ENCODE assay signal across 15 mouse cellular contexts in the genomic region with DNA sequence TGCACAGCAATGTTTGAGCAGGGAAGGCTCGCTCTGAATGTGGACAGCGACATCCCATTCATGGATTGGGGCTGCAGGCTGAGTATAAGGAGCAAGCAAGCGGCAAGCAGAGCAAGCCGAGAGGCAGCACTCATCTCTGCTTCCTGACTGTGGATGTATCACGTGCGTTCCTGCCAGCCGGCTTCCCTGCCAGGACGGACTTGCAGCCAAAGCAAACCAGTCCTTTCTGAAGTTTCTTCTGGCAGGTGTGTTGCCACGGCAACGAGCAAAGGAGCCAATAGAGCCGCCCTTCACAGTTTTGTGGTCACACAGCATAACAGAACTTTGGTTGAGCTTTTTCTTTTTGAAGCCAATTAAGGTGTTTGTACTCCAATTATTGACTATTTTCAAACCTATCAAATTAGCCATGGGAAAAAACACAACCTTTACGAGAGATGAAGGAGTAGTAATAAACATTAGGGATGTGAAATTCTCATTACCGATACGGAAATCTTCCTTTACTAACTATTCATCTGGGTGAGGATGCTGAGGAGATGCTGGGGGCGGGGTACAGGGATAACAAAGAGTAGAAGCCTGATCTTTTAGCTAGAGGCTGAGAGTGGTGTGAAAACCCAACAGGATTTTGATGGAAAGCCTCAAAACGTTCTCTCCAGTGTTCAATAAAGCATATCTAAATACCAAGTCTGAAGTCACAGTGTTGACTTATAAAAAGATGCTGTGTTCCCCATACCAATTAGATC. TPM values are rescaled to one million over a fixed set of nuclear protein-coding genes. Genes with fewer than 3 reads are reported as not detected.
DNase-seq lines count a peak whose midpoint lies in the region; ATAC-seq and TF ChIP-seq lines count a peak whose summit lies in the region.
"Had no signal": no experiment of that assay in that cellular context is flagged by ENCODE, and none has a peak within 500 bp of the region (broad histone marks: within the 10 kb centered on the region; RNA-seq: fewer than 3 reads in every experiment).

No protein-coding gene starts in this region.

- H3K4me2 ChIP-seq in kidney, embryonic 14.5 days (replicated peaks; ENCODE audit: low read depth, low read length), result no peak overlapping the region
- H3K4me2 ChIP-seq in midbrain, embryonic 16.5 days (ENCODE audit: low read length), result no peak overlapping the region
- no peak overlapping the region for H3K4me2 ChIP-seq in midbrain, embryonic 11.5 days
- H3K4me2 ChIP-seq: liver, embryonic 13.5 days; midbrain, embryonic 15.5 days had no signal

- no peak for ATAC-seq in kidney, embryonic 14.5 days (ENCODE audit: low FRiP score, low TSS enrichment)
- ATAC-seq in midbrain, embryonic 16.5 days, result 0 out of 2 replicates have a peak, but pooled peaks have one; percentile 32
- ATAC-seq in midbrain, embryonic 11.5 days (ENCODE audit: low FRiP score), result no peak
- ATAC-seq: intestine, embryonic 16.5 days; midbrain, embryonic 15.5 days had no signal

- TF ChIP-seq EP300 in heart, adult 2 months (IDR thresholded peaks at IDR 0.05; ENCODE audit: insufficient read depth, low read depth, low read length), result no peak

- no peak for TF ChIP-seq CTCF in heart, adult 2 months (IDR thresholded peaks at IDR 0.05)

- intact Hi-C loops in heart, adult 2 months (cut with DNase I), result no loop called here

- H3K9ac ChIP-seq in kidney, embryonic 14.5 days (ENCODE audit: low read depth, low read length), result no peak overlapping the region
- no peak overlapping the region for H3K9ac ChIP-seq in midbrain, embryonic 16.5 days (ENCODE audit: low read depth, low read length)
- H3K9ac ChIP-seq in midbrain, embryonic 11.5 days (ENCODE audit: low read length), result no peak overlapping the region
- no peak overlapping the region for H3K9ac ChIP-seq in heart, adult 2 months (ENCODE audit: low read depth, low read length)
- H3K9ac ChIP-seq: liver, embryonic 13.5 days; midbrain, embryonic 15.5 days had no signal

- DNase-seq in kidney, adult 8-10 months, result peak; percentile 11 to 20
- no peak for DNase-seq in midbrain, embryonic 11.5 days (ENCODE audit: low spot score, missing footprints)
- DNase-seq in embryonic facial prominence, embryonic 10.5 days (ENCODE audit: low spot score), result peak; percentile 30
- peak; percentile 42 for DNase-seq in lung, postnatal 36 days
- DNase-seq in heart, adult 2 months, result no peak
- DNase-seq: adrenal gland, postnatal 25 days; cerebellum, adult 11 months; embryo, embryonic 11 days; liver, embryonic 13.5 days had no signal

- no peaks in the 10 kb centered on the region for H3K36me3 ChIP-seq in kidney, embryonic 14.5 days (ENCODE audit: control insufficient read depth, insufficient read depth, low read length)
- H3K36me3 ChIP-seq in midbrain, embryonic 16.5 days (ENCODE audit: control insufficient read depth, insufficient read depth, low read length), result no peaks in the 10 kb centered on the region
- H3K36me3 ChIP-seq in midbrain, embryonic 11.5 days (ENCODE audit: control insufficient read depth, insufficient read depth, low read length), result no peaks in the 10 kb centered on the region
- H3K36me3 ChIP-seq in embryonic facial prominence, embryonic 10.5 days (replicated peaks), result no peaks in the 10 kb centered on the region
- H3K36me3 ChIP-seq in heart, adult 2 months (ENCODE audit: control insufficient read depth, insufficient read depth, low read length), result no peaks in the 10 kb centered on the region
- H3K36me3 ChIP-seq: liver, embryonic 13.5 days; midbrain, embryonic 15.5 days had no signal

- H3K4me1 ChIP-seq in kidney, embryonic 14.5 days (ENCODE audit: control insufficient read depth, insufficient read depth, low read length), result 0 out of 2 replicates have a peak, but pooled peaks cover 2% of the 10 kb centered on the region
- H3K4me1 ChIP-seq in midbrain, embryonic 16.5 days (ENCODE audit: control insufficient read depth, insufficient read depth, low read length), result no peaks in the 10 kb centered on the region
- H3K4me1 ChIP-seq in midbrain, embryonic 11.5 days (ENCODE audit: control insufficient read depth, insufficient read depth, low read length), result no peaks in the 10 kb centered on the region
- H3K4me1 ChIP-seq in embryonic facial prominence, embryonic 10.5 days, result 0 out of 2 replicates have a peak, but pooled peaks cover 5% of the 10 kb centered on the region
- H3K4me1 ChIP-seq in heart, adult 2 months (ENCODE audit: control insufficient read depth, insufficient read depth, low read length), result no peaks in the 10 kb centered on the region
- H3K4me1 ChIP-seq: liver, embryonic 13.5 days; midbrain, embryonic 15.5 days had no signal

- H3K4me3 ChIP-seq in kidney, embryonic 14.5 days (ENCODE audit: low read length), result no peak overlapping the region
- no peak overlapping the region for H3K4me3 ChIP-seq in midbrain, embryonic 16.5 days (ENCODE audit: low read depth, low read length)
- H3K4me3 ChIP-seq in midbrain, embryonic 11.5 days (ENCODE audit: low read depth, low read length), result no peak overlapping the region
- H3K4me3 ChIP-seq in embryonic facial prominence, embryonic 10.5 days, result no peak overlapping the region
- H3K4me3 ChIP-seq in heart, adult 2 months, result no peak overlapping the region
- H3K4me3 ChIP-seq: left cerebral cortex, adult 2 months; liver, embryonic 13.5 days; midbrain, embryonic 15.5 days had no signal

- H3K27me3 ChIP-seq in kidney, embryonic 14.5 days (ENCODE audit: control insufficient read depth, insufficient read depth, low read length), result no peaks in the 10 kb centered on the region
- H3K27me3 ChIP-seq in midbrain, embryonic 16.5 days (ENCODE audit: control insufficient read depth, insufficient read depth, low read depth, low read length), result no peaks in the 10 kb centered on the region
- no peaks in the 10 kb centered on the region for H3K27me3 ChIP-seq in midbrain, embryonic 11.5 days (ENCODE audit: control insufficient read depth, insufficient read depth, low read length)
- no peaks in the 10 kb centered on the region for H3K27me3 ChIP-seq in embryonic facial prominence, embryonic 10.5 days (replicated peaks; ENCODE audit: low read depth, poor library complexity, severe bottlenecking)
- no peaks in the 10 kb centered on the region for H3K27me3 ChIP-seq in heart, adult 2 months (ENCODE audit: control insufficient read depth, insufficient read depth, low read length)
- H3K27me3 ChIP-seq: liver, embryonic 13.5 days; midbrain, embryonic 15.5 days had no signal

- WGBS in kidney, embryonic 14.5 days, result 78% methylated on average over 16 of the region's 16 CpGs
- WGBS in midbrain, embryonic 16.5 days, result 72% methylated on average over 16 of the region's 16 CpGs
- 78% methylated on average over 16 of the region's 16 CpGs for WGBS in midbrain, embryonic 11.5 days
- WGBS in embryonic facial prominence, embryonic 10.5 days, result 80% methylated on average over 16 of the region's 16 CpGs
- 78% methylated on average over 16 of the region's 16 CpGs for WGBS in heart, adult 2 months

- no peak for TF ChIP-seq POLR2A in heart, adult 2 months (IDR thresholded peaks at IDR 0.05; ENCODE audit: insufficient read depth, low read depth, low read length)

- H3K27ac ChIP-seq in kidney, embryonic 14.5 days (ENCODE audit: low read depth, low read length), result no peak overlapping the region
- no peak overlapping the region for H3K27ac ChIP-seq in midbrain, embryonic 16.5 days (ENCODE audit: low read length)
- H3K27ac ChIP-seq in midbrain, embryonic 11.5 days (ENCODE audit: low read depth, low read length), result no peak overlapping the region
- no peak overlapping the region for H3K27ac ChIP-seq in embryonic facial prominence, embryonic 10.5 days (replicated peaks)
- no peak overlapping the region for H3K27ac ChIP-seq in heart, adult 2 months
- H3K27ac ChIP-seq: left cerebral cortex, adult 2 months; liver, embryonic 13.5 days; midbrain, embryonic 15.5 days; stomach, postnatal 0 days had no signal

- no peaks in the 10 kb centered on the region for H3K79me2 ChIP-seq in heart, adult 2 months (replicated peaks; ENCODE audit: control insufficient read depth, insufficient read depth, low read length)

- no peaks in the 10 kb centered on the region; the same call in 1 of the 2 replicates for H3K9me3 ChIP-seq in kidney, embryonic 14.5 days (ENCODE audit: control insufficient read depth, low read length)
- no peaks in the 10 kb centered on the region for H3K9me3 ChIP-seq in midbrain, embryonic 16.5 days (replicated peaks; ENCODE audit: control insufficient read depth, low read length, poor library complexity, severe bottlenecking)
- H3K9me3 ChIP-seq in midbrain, embryonic 11.5 days (ENCODE audit: control insufficient read depth, low read length), result no peaks in the 10 kb centered on the region
- H3K9me3 ChIP-seq in embryonic facial prominence, embryonic 10.5 days, result 0 out of 2 replicates have a peak, but pooled peaks cover 3% of the 10 kb centered on the region
- H3K9me3 ChIP-seq: liver, embryonic 13.5 days; midbrain, embryonic 15.5 days had no signal

RNA-seq across cellular contexts. Expression of gene Proser2, which starts 13.1 kb away (rescaled TPM):
- polyA plus RNA-seq in kidney, embryonic 14.5 days (2014; fragmentation: Nextera tagmentation; extraction: Ambion mirVana), result 10.5 and 11.3 TPM in 2 replicates
- polyA plus RNA-seq in midbrain, embryonic 16.5 days (2015; fragmentation: Nextera tagmentation; extraction: Ambion mirVana), result 5.4 and 7.2 TPM in 2 replicates
- 2.5 and 3.5 TPM in 2 replicates for polyA plus RNA-seq in midbrain, embryonic 11.5 days (2014; fragmentation: Nextera tagmentation; extraction: Ambion mirVana)
- 3.6 and 4.4 TPM in 2 replicates for polyA plus RNA-seq in embryonic facial prominence, embryonic 10.5 days (2016; fragmentation: Nextera tagmentation; extraction: Ambion mirVana)
- 10 to 100 TPM; 12.2 to 16.6 TPM for total RNA-seq in heart, adult 2 months (2021)
- 4.7 and 5.0 TPM in 2 replicates for polyA plus RNA-seq in heart, adult 2 months (2012; rRNA removed)

Comparison
In these comparisons a context has a peak if more than half of its experiments do, and no peak if none do; other contexts are left out.
1. DNase-seq: peak in kidney, adult 8-10 months (2 of 2), embryonic facial prominence, embryonic 10.5 days (single experiment) and lung, postnatal 36 days (single experiment); none in midbrain, embryonic 11.5 days (single experiment) and heart, adult 2 months (0 of 2).